Mouse (Mus musculus) olfactory bulb, adult 2 months (tissue): ENCODE measurements at regions not wholly inside any gene's neighbourhood (a gene's known extent, or its start where the extent isn't known, plus 50 kb on each side); places are given as distances from the start of the nearest gene placed in this dataset.

ENCODE experiments used
- H3K27ac ChIP-seq: fragments of 200-500 bp; 2 replicates; pipeline ENCODE4 v1.5.1; 2012; ENCODE audit warnings: low read depth, low read length; ENCODE audit not compliant: insufficient read depth
- H3K4me1 ChIP-seq: fragments of 200-500 bp; 2 replicates; pipeline ENCODE4 v1.6.1; 2012; ENCODE audit warnings: low read length; ENCODE audit not compliant: control insufficient read depth, insufficient read depth
- H3K4me3 ChIP-seq: fragments of 200-500 bp; 2 replicates; pipeline ENCODE4 v1.5.1; 2012; ENCODE audit warnings: mild to moderate bottlenecking, low read depth, low read length, moderate library complexity; ENCODE audit not compliant: insufficient read depth
- CTCF ChIP-seq: fragments of 200-500 bp; IDR thresholded peaks from 2 replicates; pipeline ENCODE4 v1.5.1; 2012; ENCODE audit warnings: low read depth, mild to moderate bottlenecking, low read length, moderate library complexity; ENCODE audit not compliant: insufficient read depth
- POLR2A ChIP-seq: fragments of 200-500 bp; IDR thresholded peaks from 2 replicates; pipeline ENCODE4 v1.6.1; 2012; ENCODE audit warnings: mild to moderate bottlenecking, low read depth, low read length, moderate library complexity; ENCODE audit not compliant: insufficient read depth
- whole genome bisulfite sequencing: fragments of 180-500 bp; shearing (Covaris S2); methylation state at CpG from one replicate; pipeline ENCODE4 v1.1.7; 2018; 5-methylcytosine and 5-hydroxymethylcytosine counted together

DNA sequence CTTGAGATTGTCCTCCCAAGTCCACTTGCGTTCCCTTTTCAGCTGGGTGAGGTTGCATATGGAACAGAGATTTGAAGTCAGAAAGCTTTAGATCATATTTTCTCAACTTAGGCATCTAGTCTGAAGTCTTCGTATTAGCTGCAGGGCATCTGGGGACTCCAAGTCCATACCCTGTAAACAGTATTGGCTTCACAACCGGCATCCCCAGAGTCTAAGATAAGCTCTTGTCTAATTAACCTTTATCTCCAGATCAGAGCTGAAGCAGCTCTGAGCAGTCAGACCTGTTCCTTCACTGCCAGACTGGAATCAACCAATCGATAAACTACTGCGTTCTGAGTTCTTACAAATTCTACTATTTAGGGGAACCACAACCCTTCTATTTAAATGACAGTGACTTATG is 422.6 kb upstream of the Gulo start:
- 94% methylated on average over 5 of the region's 5 CpGs for WGBS
- Histone ChIP-seq H3K27ac (no peak overlapping the region), H3K4me3 (no peak overlapping the region), H3K4me1 (no peaks in the 10 kb centered on the region)
- TF ChIP-seq POLR2A (no peak), CTCF (no peak)

DNA sequence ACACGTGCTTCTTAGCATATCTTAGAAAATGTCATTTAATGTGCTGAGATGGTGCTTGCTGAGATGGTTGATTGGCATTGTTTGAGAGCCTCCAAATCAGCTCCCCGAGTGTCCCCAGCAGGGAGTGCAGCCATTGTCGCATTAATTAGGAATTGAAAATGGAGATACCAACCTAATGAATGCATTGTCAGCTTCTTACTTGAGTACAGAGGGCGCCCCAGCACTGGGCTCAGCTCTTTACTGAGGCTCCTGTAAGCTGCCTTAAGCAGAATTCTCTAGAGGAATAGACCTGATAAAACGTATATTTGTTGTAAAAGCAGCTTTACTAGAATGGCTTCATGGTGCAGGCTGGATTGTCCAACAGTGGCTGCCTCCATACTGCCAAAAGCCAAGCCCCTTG is 415.1 kb upstream of the Gulo start:
- no peak for TF ChIP-seq CTCF
- TF ChIP-seq POLR2A = no peak
- 8% methylated on average over 5 of the region's 5 CpGs for WGBS
- peaks cover 4% of the 10 kb centered on the region; the same call in 1 of the 2 replicates for H3K4me1 ChIP-seq
- H3K27ac ChIP-seq = no peak overlapping the region
- no peak overlapping the region for H3K4me3 ChIP-seq
